In the genomic region with DNA sequence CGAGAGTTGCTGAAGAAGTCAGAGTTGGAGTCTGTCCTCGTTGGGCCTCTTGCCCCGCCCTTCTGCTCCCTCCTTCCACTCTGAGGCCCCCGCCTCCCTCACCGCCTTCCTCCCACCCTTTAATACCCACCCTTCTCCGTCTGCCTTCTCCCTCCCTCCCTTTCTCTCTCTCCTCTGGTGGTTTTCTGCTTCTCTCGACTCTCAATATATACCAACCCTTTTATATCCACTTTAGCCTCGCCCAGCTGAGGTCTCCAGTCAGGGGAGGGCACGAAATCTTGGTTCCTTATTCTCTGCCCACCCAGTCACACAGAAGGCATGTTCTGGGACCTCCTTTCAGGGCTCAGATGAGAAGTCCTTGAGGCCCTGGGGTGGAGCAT, we compare ENCODE assay signal across 8 mouse cellular contexts. TPM values are rescaled to one million over a fixed set of nuclear protein-coding genes. Genes with fewer than 3 reads are reported as not detected.
DNase-seq lines count a peak whose midpoint lies in the region; ATAC-seq and TF ChIP-seq lines count a peak whose summit lies in the region.

A gene (minus strand): TSS at position 163 of the 380 bp plus-strand sequence.

- intact Hi-C loops in gastrocnemius, postnatal 14 days (cut with DNase I; ENCODE audit: low total_unique reads), result no loop called here

- no peaks in the 10 kb centered on the region for H3K36me3 ChIP-seq in hindbrain, postnatal 0 days (ENCODE audit: insufficient read depth, low read length)

- H3K9ac ChIP-seq in hindbrain, postnatal 0 days (replicated peaks; ENCODE audit: low read length), result no peak within 1 kb of the TSS

- no peak for TF ChIP-seq CTCF in hindbrain, postnatal 0 days (IDR thresholded peaks at IDR 0.05; ENCODE audit: low read depth)
- no peak for TF ChIP-seq CTCF in lung, adult 2 months (IDR thresholded peaks at IDR 0.05; ENCODE audit: insufficient read depth, low read length)

- ATAC-seq in hindbrain, postnatal 0 days, result no peak
- ATAC-seq in neutrophil, adult 5-6 weeks (ENCODE audit: extremely low read depth, insufficient number of reproducible peaks, low FRiP score, poor library complexity, severe bottlenecking), result peak; percentile 28

- H3K27me3 ChIP-seq in hindbrain, postnatal 0 days (ENCODE audit: insufficient read depth, low read length), result no peaks in the 10 kb centered on the region

- peak within 1 kb of the TSS; percentile 28; the same call in 1 of the 2 replicates for H3K4me2 ChIP-seq in hindbrain, postnatal 0 days (ENCODE audit: low read depth, low read length)

- peak; percentile 52; the same call in 1 of the 2 replicates for TF ChIP-seq POLR2A in lung, adult 2 months (IDR thresholded peaks at IDR 0.05; ENCODE audit: borderline replicate concordance, extremely low read depth, low read depth, low read length)

- WGBS in hindbrain, postnatal 0 days, result 48% methylated on average over 9 of the region's 9 CpGs
- 23% methylated on average over 9 of the region's 9 CpGs for WGBS in lung, adult 2 months

- H3K4me3 ChIP-seq in hindbrain, postnatal 0 days (ENCODE audit: low read length), result peak within 1 kb of the TSS; percentile 7; the same call in 1 of the 2 replicates
- H3K4me3 ChIP-seq in lung, adult 2 months (replicated peaks; ENCODE audit: extremely low read depth, low read depth, low read length), result peak within 1 kb of the TSS; percentile 77

- H3K9me3 ChIP-seq in hindbrain, postnatal 0 days (ENCODE audit: low read length), result no peaks in the 10 kb centered on the region

- peaks cover 17% of the 10 kb centered on the region for H3K4me1 ChIP-seq in hindbrain, postnatal 0 days (ENCODE audit: insufficient read depth, low read length)
- peaks cover 17% of the 10 kb centered on the region for H3K4me1 ChIP-seq in lung, adult 2 months (ENCODE audit: control insufficient read depth, insufficient read depth, low read length)

- no peak within 1 kb of the TSS; the same call in 1 of the 2 replicates for H3K27ac ChIP-seq in hindbrain, postnatal 0 days

- DNase-seq in CD4-positive, CD25-positive, alpha-beta regulatory T cell, adult 2 months (ENCODE audit: low read depth, low spot score), result peak; percentile 81
- no peak for DNase-seq in adrenal gland, postnatal 4 days (ENCODE audit: low spot score in 2 of 2)
- DNase-seq in gastrocnemius, postnatal 14 days, result peak; percentile 75
- DNase-seq in hindbrain, postnatal 0 days (ENCODE audit: low spot score), result no peak
- no peak for DNase-seq in lung, adult 2 months
- no peak for DNase-seq in cerebellum, postnatal 14 days
- no peak for DNase-seq in cerebellum, postnatal 10 days

RNA-seq across cellular contexts. Expression of the gene that starts here (rescaled TPM):
- 100 to 1,000 TPM; 191 to 202 TPM for total RNA-seq in adrenal gland, postnatal 4 days (2021)
- total RNA-seq in gastrocnemius, postnatal 14 days (2021), result 10 to 100 TPM; 21.5 to 31.1 TPM
- 4.9 and 15.3 TPM in 2 replicates for total RNA-seq in hindbrain, postnatal 0 days (2014; rRNA removed)
- polyA plus RNA-seq in hindbrain, postnatal 0 days (2015; fragmentation: Nextera tagmentation; extraction: Ambion mirVana), result 33.4 and 45.2 TPM in 2 replicates
- polyA plus RNA-seq in lung, adult 2 months (2012; rRNA removed), result 210 and 228 TPM in 2 replicates
- 176 and 192 TPM in 2 replicates for total RNA-seq in neutrophil, adult 5-6 weeks (2017)

Comparison
In these comparisons a context has a peak if more than half of its experiments do, and no peak if none do; other contexts are left out.
1. DNase-seq: peak in CD4-positive, CD25-positive, alpha-beta regulatory T cell, adult 2 months (single experiment) and gastrocnemius, postnatal 14 days (single experiment); none in adrenal gland, postnatal 4 days (0 of 2), hindbrain, postnatal 0 days (single experiment), lung, adult 2 months (single experiment), cerebellum, postnatal 14 days (0 of 2) and cerebellum, postnatal 10 days (0 of 2).